Mouse (Mus musculus): ENCODE results near the gene Nmnat3.

DNA sequence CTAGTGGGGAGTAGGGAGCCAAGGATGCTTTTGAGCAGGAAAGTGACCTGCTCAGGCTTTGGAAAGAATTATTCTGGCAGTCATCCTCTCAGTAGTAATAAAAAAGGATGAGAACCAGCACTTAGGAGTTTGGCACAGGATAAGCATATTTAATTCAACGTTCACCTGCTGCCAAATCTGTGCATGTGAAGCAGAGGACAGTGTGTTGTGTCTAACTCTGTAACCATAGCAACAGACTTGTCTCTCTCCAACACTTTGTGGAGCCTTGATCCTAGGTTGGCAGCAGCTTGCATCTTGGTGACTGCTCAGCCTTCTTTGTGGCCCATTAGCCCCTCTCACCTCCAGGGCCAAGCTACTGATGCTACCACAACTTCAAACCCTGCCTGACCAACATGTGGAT, 163.7 kb downstream of the Nmnat3 start:
- TF ChIP-seq EP300 (optimal IDR thresholded peaks at IDR 0.05) (no peak), CTCF (IDR thresholded peaks at IDR 0.05; ENCODE audit: low read depth) (no peak)

Data from stomach, postnatal 0 days (tissue).